Mouse (Mus musculus): Measurements from ENCODE around the gene Nhp2.

The Nhp2 gene

GRCm38 (mm10) chr11:51619409-51620060 lies at the start of gene Nhp2:
Nhp2 (plus strand) TSS chr11:51619735.
- peak; percentile 86 for DNase-seq

GRCm38 (mm10) chr11:51576454-51576853 lies 43.1 kb upstream of the Nhp2 start:
- DNase-seq: no peak

GRCm38 (mm10) chr11:51577587-51577986 lies 41.9 kb upstream of the Nhp2 start:
- no peak for DNase-seq

GRCm38 (mm10) chr11:51579024-51579423 lies 40.5 kb upstream of the Nhp2 start:
- DNase-seq: no peak

- peak; percentile 63 for DNase-seq
Observed at GRCm38 (mm10) chr11:51582713-51583112, 36.8 kb upstream of the Nhp2 start.

GRCm38 (mm10) chr11:51584057-51584430 lies 35.5 kb upstream of the Nhp2 start:
- no peak for DNase-seq

GRCm38 (mm10) chr11:51584431-51585248 lies 34.9 kb upstream of the Nhp2 start, which contains the start of gene Phykpl:
Phykpl (plus strand) TSS chr11:51584757.
- DNase-seq: peak; percentile 91

- no peak for DNase-seq
Observed at GRCm38 (mm10) chr11:51585608-51586252, 33.8 kb upstream of the Nhp2 start.

GRCm38 (mm10) chr11:51586411-51586810 lies 33.1 kb upstream of the Nhp2 start:
- no peak for DNase-seq

- no peak for DNase-seq
Observed at GRCm38 (mm10) chr11:51587059-51587458, 32.5 kb upstream of the Nhp2 start.

GRCm38 (mm10) chr11:51588833-51589232 lies 30.7 kb upstream of the Nhp2 start:
- DNase-seq: no peak

- DNase-seq: no peak
Observed at GRCm38 (mm10) chr11:51590002-51590401, 29.5 kb upstream of the Nhp2 start.

- DNase-seq: no peak
Observed at GRCm38 (mm10) chr11:51591168-51591567, 28.4 kb upstream of the Nhp2 start.

- DNase-seq: no peak
Observed at GRCm38 (mm10) chr11:51591915-51592314, 27.6 kb upstream of the Nhp2 start.

GRCm38 (mm10) chr11:51593368-51593767 lies 26.2 kb upstream of the Nhp2 start:
- no peak for DNase-seq

GRCm38 (mm10) chr11:51593849-51594248 lies 25.7 kb upstream of the Nhp2 start:
- no peak for DNase-seq

GRCm38 (mm10) chr11:51594715-51595350 lies 24.7 kb upstream of the Nhp2 start:
- DNase-seq: no peak

- no peak for DNase-seq
Observed at GRCm38 (mm10) chr11:51595459-51596083, 24.0 kb upstream of the Nhp2 start.

- no peak for DNase-seq
Observed at GRCm38 (mm10) chr11:51597553-51597952, 22.0 kb upstream of the Nhp2 start.

GRCm38 (mm10) chr11:51602253-51602652 lies 17.3 kb upstream of the Nhp2 start:
- DNase-seq: no peak

- DNase-seq: peak; percentile 76
Observed at GRCm38 (mm10) chr11:51605602-51606446, 13.7 kb upstream of the Nhp2 start.
